Mouse (Mus musculus) spleen, adult 2 months (tissue): ENCODE data around the gene 2900026A02Rik.

Source experiments
- CTCF ChIP-seq: fragments of 200-500 bp; IDR thresholded peaks from 2 replicates; pipeline ENCODE4 v1.5.1; 2011; ENCODE audit warnings: mild to moderate bottlenecking, inconsistent platforms; ENCODE audit not compliant: insufficient read depth, insufficient read length, insufficient replicate concordance; ENCODE audit errors: extremely low read depth
- POLR2A ChIP-seq: fragments of 200-500 bp; IDR thresholded peaks from 2 replicates; pipeline ENCODE4 v1.6.1; 2011; ENCODE audit warnings: low read depth, low read length, inconsistent platforms

GRCm38 (mm10) chr5:113217076-113217475 is 4.0 kb downstream of the 2900026A02Rik start:
- TF ChIP-seq CTCF (no peak), POLR2A (no peak)
